Mouse (Mus musculus): Measurements from ENCODE around the gene Frmd4b. TPM values are rescaled to one million over a fixed set of nuclear protein-coding genes. Genes with fewer than 3 reads are reported as not detected.
A peak's percentile ranks its signal among the peaks of the same experiment; 100 is the strongest.

The Frmd4b gene
- polyA plus RNA-seq (2016; fragmentation: Nextera tagmentation; extraction: Ambion mirVana), result 16.9 and 19.2 TPM in 2 replicates

DNA sequence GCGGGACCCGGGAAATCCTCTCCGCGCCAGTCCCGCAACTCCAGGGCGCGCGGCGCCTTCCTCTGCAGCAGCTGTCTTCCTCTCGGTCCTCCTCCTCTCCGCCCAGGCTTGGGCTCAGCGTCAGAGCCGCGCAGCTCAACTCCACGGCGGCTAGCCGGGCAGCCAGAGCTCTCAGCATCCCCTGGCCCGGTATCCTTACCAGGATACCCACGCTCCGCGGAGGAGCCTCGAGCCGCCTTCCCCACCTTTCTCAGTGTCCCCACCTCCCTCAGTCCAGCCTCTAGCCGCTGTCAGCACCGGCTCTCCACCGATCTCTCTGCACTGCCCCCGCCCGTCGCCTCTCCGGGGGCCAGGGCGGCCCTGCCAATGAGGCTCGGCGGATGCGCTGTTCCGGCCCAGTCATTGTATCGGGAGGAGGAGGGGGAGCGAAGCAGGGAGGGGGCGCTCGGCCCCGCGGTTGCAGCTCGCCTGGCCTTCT, at the start of gene Frmd4b:
Frmd4b (minus strand) TSS at position 276 of the 478 bp plus-strand sequence.
- H3K27me3 ChIP-seq (replicated peaks; ENCODE audit: low read depth, poor library complexity, severe bottlenecking), result peaks cover 31% of the 10 kb centered on the region
- H3K4me1 ChIP-seq, result peaks cover 42% of the 10 kb centered on the region
- WGBS, result under 1% methylated on average over 42 of the region's 42 CpGs
- H3K4me3 ChIP-seq, result peak within 1 kb of the TSS; percentile 89
- no peaks in the 10 kb centered on the region; the same call in 1 of the 2 replicates for H3K36me3 ChIP-seq (replicated peaks)
- H3K9me3 ChIP-seq, result no peaks in the 10 kb centered on the region
- peak; percentile 89 for DNase-seq (ENCODE audit: low spot score)
- peak within 1 kb of the TSS; percentile 88 for H3K27ac ChIP-seq (replicated peaks)

DNA sequence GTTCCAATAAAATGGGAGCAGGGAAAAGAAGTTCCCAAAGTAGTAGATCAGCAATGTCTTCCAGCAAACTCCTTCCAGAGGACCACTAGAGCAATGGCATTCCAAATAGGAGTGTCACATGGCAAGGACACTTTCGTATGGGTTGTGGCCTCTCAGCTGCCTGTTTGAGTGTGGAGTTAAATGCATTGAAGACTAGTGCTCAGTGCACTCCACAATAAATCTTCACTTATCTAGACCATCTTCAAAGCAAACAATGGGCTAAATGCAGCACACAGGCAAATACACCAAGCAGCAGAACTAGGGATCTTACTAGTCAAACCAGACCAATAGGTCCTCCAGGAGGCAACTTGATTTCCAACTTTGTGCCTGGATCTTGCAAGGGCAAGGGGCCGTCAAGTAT, 49.1 kb upstream of the Frmd4b start:
- H3K4me3 ChIP-seq, result no peak overlapping the region

DNA sequence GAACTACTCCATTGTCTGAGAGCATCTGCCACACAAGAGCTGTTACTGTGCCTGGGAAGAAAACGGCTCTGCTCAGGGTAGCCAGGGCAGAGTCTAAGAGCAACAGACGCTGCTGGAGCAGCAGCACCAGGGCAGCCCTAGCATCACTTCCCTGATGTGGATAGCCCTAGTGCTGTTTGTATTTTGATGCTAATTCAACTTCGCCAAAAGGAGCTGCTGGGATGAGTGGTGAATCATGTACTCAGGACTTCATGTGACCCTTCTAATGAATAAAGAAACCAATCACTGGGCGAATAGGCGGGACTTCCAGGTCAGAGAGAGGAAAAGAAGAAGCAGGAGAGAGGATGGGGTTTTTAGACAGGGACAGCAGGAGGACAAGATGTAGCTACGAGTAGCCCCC, 41.6 kb upstream of the Frmd4b start:
- H3K4me1 ChIP-seq, result no peaks in the 10 kb centered on the region
- no peak overlapping the region for H3K27ac ChIP-seq (replicated peaks)
- no peaks in the 10 kb centered on the region for H3K36me3 ChIP-seq (replicated peaks)
- 80% methylated on average over 6 of the region's 6 CpGs for WGBS
- no peak overlapping the region for H3K4me3 ChIP-seq
- H3K9me3 ChIP-seq, result peaks cover 4% of the 10 kb centered on the region; the same call in 1 of the 2 replicates
- H3K27me3 ChIP-seq (replicated peaks; ENCODE audit: low read depth, poor library complexity, severe bottlenecking), result no peaks in the 10 kb centered on the region
- DNase-seq (ENCODE audit: low spot score), result no peak

More for the DNA sequence above, 49.1 kb upstream of the Frmd4b start:
- peaks cover 16% of the 10 kb centered on the region for H3K4me1 ChIP-seq
- H3K36me3 ChIP-seq (replicated peaks), result no peaks in the 10 kb centered on the region
- no peaks in the 10 kb centered on the region for H3K9me3 ChIP-seq
- WGBS, result 22% methylated on average over 2 of the region's 2 CpGs
- H3K27me3 ChIP-seq (replicated peaks; ENCODE audit: low read depth, poor library complexity, severe bottlenecking), result no peaks in the 10 kb centered on the region
- peak overlapping the region; percentile 59 for H3K27ac ChIP-seq (replicated peaks)
- no peak for DNase-seq (ENCODE audit: low spot score)

DNA sequence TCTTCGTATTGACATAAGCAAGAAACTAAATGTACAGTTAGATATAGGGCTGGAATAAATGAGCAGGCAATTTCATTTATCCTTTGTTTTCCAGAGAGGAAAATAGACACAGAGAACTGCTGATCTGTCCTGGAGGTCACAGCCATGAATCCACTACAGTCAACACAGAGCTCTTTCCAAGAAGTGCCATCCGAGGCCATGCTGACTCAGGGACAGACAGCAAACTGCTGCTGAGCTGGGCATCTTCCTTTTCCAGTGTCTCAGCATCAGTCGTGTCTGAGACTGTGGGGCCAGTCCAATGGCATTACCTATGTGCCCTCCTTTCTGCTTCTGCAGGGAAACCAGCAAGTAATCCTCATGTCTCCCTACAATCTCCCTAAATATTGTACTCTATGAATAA, 38.6 kb upstream of the Frmd4b start:
- Histone ChIP-seq H3K9me3 (peaks cover 4% of the 10 kb centered on the region; the same call in 1 of the 2 replicates), H3K4me1 (no peaks in the 10 kb centered on the region), H3K27me3 (replicated peaks; ENCODE audit: low read depth, poor library complexity, severe bottlenecking) (no peaks in the 10 kb centered on the region), H3K27ac (replicated peaks) (no peak overlapping the region), H3K36me3 (replicated peaks) (no peaks in the 10 kb centered on the region), H3K4me3 (no peak overlapping the region)
- 84% methylated on average over 3 of the region's 3 CpGs for WGBS
- no peak for DNase-seq (ENCODE audit: low spot score)

DNA sequence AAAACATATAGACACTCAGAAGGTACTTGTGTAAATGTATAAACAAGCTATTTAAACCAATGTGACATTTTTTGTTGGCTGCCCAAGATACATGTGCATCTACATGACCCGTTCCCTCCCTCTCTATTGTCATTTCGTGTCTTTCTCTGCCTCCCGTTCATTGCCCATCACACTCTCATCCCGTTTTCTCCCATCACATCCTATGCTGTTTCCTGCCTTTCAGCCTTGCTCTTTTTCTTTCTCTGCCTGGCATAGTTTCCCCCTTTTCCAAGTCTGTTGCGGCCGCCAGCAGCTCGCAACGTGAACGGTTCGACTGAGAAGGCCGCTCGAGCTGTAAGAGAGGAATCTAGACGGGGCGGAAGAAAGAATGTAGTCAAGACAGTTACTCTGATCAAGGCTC, 30.2 kb upstream of the Frmd4b start:
- no peak for DNase-seq (ENCODE audit: low spot score)
- H3K27ac ChIP-seq (replicated peaks), result no peak overlapping the region
- no peaks in the 10 kb centered on the region for H3K4me1 ChIP-seq
- H3K36me3 ChIP-seq (replicated peaks), result no peaks in the 10 kb centered on the region
- WGBS, result 93% methylated on average over 14 of the region's 14 CpGs
- no peaks in the 10 kb centered on the region for H3K9me3 ChIP-seq
- no peak overlapping the region for H3K4me3 ChIP-seq
- no peaks in the 10 kb centered on the region for H3K27me3 ChIP-seq (replicated peaks; ENCODE audit: low read depth, poor library complexity, severe bottlenecking)

DNA sequence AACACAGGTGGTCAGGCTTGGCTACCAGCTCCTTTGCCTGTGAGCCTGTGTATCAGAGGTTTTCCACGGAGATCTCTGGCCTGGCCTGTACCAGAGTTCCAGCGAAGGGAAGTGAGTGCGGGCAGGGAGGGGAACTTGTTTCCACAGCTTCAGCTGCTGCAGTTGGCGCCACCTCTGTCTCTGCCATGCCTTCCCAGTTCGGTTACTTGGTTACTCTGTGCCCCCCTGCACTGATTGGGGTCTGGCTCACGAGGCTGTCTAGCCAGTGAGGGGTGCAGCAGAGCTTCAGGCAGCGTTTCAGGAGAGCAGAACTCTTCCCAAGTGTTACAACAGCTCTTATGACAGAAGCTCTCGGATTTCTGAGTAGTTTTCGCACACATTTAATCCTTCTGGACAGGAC, 6.0 kb upstream of the Frmd4b start:
- H3K27ac ChIP-seq (replicated peaks), result no peak overlapping the region
- H3K27me3 ChIP-seq (replicated peaks; ENCODE audit: low read depth, poor library complexity, severe bottlenecking), result peaks cover 10% of the 10 kb centered on the region
- no peaks in the 10 kb centered on the region for H3K9me3 ChIP-seq
- H3K4me1 ChIP-seq, result peaks cover 10% of the 10 kb centered on the region
- WGBS, result 67% methylated on average over 9 of the region's 9 CpGs
- no peaks in the 10 kb centered on the region for H3K36me3 ChIP-seq (replicated peaks)
- peak; percentile 7 for DNase-seq (ENCODE audit: low spot score)
- H3K4me3 ChIP-seq, result no peak overlapping the region

DNA sequence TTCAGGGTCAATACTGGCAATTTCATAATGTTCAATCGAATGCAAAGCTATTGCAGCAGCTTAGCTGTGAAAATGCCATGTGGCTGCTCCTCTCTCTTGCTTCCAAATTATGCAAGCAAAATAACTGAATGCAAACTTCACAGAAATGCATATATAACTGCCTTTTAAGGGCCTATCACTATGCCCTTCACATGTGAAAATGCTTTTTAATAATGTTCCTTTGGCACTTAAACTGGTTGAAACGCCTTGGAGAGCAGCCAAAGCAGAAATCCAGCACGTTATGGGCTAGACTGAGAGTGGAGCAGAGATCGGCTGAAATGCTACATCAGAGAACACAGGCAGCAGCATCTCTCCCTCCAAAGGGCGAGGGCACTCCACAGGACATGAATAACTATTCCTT, 4.9 kb upstream of the Frmd4b start:
- Histone ChIP-seq H3K36me3 (replicated peaks) (no peaks in the 10 kb centered on the region), H3K27me3 (replicated peaks; ENCODE audit: low read depth, poor library complexity, severe bottlenecking) (peaks cover 15% of the 10 kb centered on the region), H3K9me3 (no peaks in the 10 kb centered on the region), H3K4me3 (no peak overlapping the region), H3K4me1 (peaks cover 19% of the 10 kb centered on the region), H3K27ac (replicated peaks) (no peak overlapping the region)
- DNase-seq (ENCODE audit: low spot score), result peak; percentile 1
- 75% methylated on average over 5 of the region's 5 CpGs for WGBS

DNA sequence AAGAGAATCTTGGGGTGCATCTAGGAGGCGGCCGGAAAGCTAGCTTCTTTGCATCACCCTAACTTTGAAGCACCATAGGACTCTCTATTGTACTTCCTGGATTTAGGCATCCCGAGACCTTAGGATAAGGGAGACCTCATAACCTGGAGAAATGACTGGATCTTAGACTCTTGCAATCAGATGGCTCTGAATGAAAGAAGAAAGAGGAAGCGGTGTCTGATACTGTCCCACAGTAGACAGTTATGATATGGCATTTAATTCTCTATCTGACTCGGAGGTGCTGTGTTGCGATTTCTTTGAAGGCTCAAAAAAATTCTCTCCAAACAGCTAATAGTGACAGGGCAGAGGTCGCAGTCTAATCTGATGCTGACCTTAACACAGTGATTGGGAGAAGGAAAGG, 433 bp upstream of the Frmd4b start:
- no peaks in the 10 kb centered on the region for H3K36me3 ChIP-seq (replicated peaks)
- peaks cover 42% of the 10 kb centered on the region for H3K4me1 ChIP-seq
- 24% methylated on average over 7 of the region's 7 CpGs for WGBS
- peaks cover 31% of the 10 kb centered on the region for H3K27me3 ChIP-seq (replicated peaks; ENCODE audit: low read depth, poor library complexity, severe bottlenecking)
- H3K27ac ChIP-seq (replicated peaks), result peak overlapping the region; percentile 88
- H3K9me3 ChIP-seq, result no peaks in the 10 kb centered on the region
- peak overlapping the region; percentile 89 for H3K4me3 ChIP-seq
- no peak for DNase-seq (ENCODE audit: low spot score)

DNA sequence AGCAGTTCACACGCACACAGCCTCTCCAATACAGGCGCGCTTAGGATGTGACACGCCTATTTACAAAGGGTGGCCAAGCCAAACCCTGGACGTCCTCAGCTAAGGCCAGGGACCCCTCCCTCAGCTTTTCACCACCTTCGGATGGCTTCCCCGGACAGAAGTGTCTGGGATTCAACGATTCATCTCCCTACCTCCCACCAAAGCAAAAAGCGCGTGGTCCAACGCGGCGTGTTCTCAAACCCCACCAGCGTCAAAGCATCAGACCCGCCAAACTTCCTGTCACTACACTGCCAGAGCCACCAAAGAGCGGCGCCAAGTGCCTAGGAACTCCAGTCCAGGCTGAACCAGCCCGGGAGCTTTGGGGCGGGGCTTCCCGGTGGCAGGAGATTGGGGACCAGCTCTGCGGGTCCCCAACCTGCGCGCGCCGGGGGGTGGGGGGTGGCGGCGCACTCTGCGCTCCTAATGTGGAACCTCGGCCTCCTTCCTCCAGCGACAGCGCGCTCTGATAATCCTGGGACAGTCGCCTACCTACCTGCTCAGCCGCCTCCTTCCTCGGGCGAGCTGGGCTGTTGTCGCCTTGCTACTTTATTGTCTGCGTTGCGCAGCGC, 579 bp downstream of the Frmd4b start:
- peaks cover 31% of the 10 kb centered on the region for H3K27me3 ChIP-seq (replicated peaks; ENCODE audit: low read depth, poor library complexity, severe bottlenecking)
- H3K36me3 ChIP-seq (replicated peaks), result no peaks in the 10 kb centered on the region; the same call in 1 of the 2 replicates
- WGBS, result under 1% methylated on average over 40 of the region's 40 CpGs
- DNase-seq (ENCODE audit: low spot score), result peak; percentile 81
- H3K4me3 ChIP-seq, result peak overlapping the region; percentile 89
- peaks cover 42% of the 10 kb centered on the region for H3K4me1 ChIP-seq
- H3K27ac ChIP-seq (replicated peaks), result peak overlapping the region; percentile 88
- H3K9me3 ChIP-seq, result no peaks in the 10 kb centered on the region

DNA sequence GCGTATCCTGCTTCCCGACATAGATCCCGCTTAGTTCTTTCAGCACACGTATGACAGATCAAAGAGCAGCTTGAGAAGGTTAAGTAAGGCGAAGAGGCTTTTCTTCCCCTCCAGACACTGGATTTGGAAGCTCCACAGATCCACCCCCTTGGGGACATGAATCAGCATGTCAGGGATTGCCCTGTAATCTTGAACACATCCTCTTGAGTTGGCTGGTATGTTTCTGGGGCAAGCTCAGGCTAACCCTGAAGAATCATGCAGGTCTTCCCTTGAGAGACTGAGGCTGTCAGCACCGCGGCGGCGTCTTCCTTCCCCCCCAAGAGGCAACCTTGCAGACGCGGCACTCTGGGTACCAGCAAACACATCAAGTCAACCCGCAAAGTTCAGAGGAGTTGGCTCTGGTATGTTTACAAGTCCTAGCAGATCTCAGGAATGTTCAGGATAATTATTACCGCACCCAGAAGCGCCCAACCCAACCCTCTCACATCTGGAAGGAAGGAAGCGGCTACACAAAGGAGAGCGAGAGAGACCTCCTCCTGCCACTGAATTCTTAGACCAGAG, 1.4 kb downstream of the Frmd4b start:
- peaks cover 31% of the 10 kb centered on the region for H3K27me3 ChIP-seq (replicated peaks; ENCODE audit: low read depth, poor library complexity, severe bottlenecking)
- H3K4me3 ChIP-seq, result peak overlapping the region; percentile 89
- H3K36me3 ChIP-seq (replicated peaks), result no peaks in the 10 kb centered on the region; the same call in 1 of the 2 replicates
- H3K9me3 ChIP-seq, result no peaks in the 10 kb centered on the region
- 7% methylated on average over 16 of the region's 16 CpGs for WGBS
- H3K27ac ChIP-seq (replicated peaks), result peak overlapping the region; percentile 88
- H3K4me1 ChIP-seq, result peaks cover 42% of the 10 kb centered on the region
- DNase-seq (ENCODE audit: low spot score), result peak; percentile 52

DNA sequence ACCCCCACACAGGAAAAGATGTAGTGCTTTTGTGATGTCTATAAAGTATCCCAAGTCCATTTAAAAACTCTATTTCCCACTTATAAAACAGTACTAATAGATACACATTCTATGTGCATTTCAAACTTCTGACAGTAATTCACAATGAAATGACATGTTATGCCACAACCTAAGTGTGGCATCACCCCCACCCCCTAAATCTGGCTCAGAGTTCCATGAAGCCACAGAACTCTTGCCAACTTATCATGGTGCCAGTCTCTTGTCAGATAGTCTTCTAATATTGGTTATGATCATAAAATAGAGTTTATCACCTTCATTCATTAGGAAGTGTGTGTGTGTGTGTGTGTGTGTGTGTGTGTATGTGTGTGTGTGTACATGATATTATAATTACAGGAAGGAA, 3.2 kb downstream of the Frmd4b start:
- peaks cover 29% of the 10 kb centered on the region for H3K27me3 ChIP-seq (replicated peaks; ENCODE audit: low read depth, poor library complexity, severe bottlenecking)
- H3K36me3 ChIP-seq (replicated peaks), result no peaks in the 10 kb centered on the region; the same call in 1 of the 2 replicates
- H3K4me1 ChIP-seq, result peaks cover 50% of the 10 kb centered on the region
- peak; percentile 4 for DNase-seq (ENCODE audit: low spot score)
- no peaks in the 10 kb centered on the region for H3K9me3 ChIP-seq
- H3K4me3 ChIP-seq, result no peak overlapping the region
- no peak overlapping the region for H3K27ac ChIP-seq (replicated peaks)

DNA sequence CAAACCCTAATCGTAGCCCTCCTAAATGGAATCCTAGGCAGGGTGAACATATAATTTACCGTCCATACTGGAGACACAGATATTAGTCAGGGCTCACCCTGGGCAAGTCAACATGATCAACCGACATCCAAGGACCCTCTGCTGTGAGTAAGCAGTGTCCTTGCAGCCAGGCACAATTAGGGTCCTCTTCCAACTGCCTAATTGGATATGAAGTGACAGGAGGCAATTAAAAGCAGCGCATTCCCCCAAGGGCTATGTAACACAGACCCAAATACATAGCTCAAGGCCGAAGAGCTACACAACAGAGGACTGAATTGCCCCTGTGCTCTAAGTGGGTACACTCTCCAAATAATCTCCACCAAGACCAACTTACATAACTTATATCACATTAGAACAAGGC, 4.5 kb downstream of the Frmd4b start:
- WGBS, result 78% methylated on average over 5 of the region's 5 CpGs
- H3K9me3 ChIP-seq, result no peaks in the 10 kb centered on the region
- H3K4me1 ChIP-seq, result peaks cover 54% of the 10 kb centered on the region
- peaks cover 17% of the 10 kb centered on the region for H3K27me3 ChIP-seq (replicated peaks; ENCODE audit: low read depth, poor library complexity, severe bottlenecking)
- no peak overlapping the region for H3K4me3 ChIP-seq
- peak; percentile 6 for DNase-seq (ENCODE audit: low spot score)
- no peaks in the 10 kb centered on the region; the same call in 1 of the 2 replicates for H3K36me3 ChIP-seq (replicated peaks)
- H3K27ac ChIP-seq (replicated peaks), result no peak overlapping the region

DNA sequence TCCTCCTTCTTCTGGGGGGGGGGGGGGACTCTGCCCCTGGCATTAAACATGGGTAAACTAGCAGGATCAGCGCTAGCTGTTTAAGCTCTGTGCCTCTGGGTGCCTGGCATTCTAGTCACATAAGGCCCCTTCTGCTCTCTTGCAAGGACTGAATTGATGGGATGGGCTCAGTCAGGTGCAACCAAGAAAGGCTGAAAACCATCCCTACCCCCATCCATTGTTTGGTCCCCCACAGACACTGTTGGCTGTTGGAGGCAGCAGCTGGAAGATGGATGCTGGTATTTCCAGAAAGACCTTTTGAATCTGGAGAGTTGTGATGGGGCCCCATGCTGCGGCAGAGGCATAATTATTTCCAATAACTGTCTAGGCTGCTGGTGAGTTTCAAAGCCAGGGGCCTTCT, 7.3 kb downstream of the Frmd4b start:
- Histone ChIP-seq H3K4me1 (peaks cover 37% of the 10 kb centered on the region), H3K36me3 (replicated peaks) (no peaks in the 10 kb centered on the region; the same call in 1 of the 2 replicates), H3K4me3 (no peak overlapping the region), H3K27ac (replicated peaks) (no peak overlapping the region), H3K9me3 (no peaks in the 10 kb centered on the region), H3K27me3 (replicated peaks; ENCODE audit: low read depth, poor library complexity, severe bottlenecking) (peaks cover 6% of the 10 kb centered on the region)
- DNase-seq (ENCODE audit: low spot score), result peak; percentile 7
- 72% methylated on average over 2 of the region's 2 CpGs for WGBS

Measured in embryonic facial prominence, embryonic 10.5 days (tissue).